Mouse (Mus musculus): ENCODE results near the gene Pla2g5. TPM values are rescaled to one million over a fixed set of nuclear protein-coding genes. Genes with fewer than 3 reads are reported as not detected.

Gene Pla2g5
- polyA plus RNA-seq, 1 experiment from 2014 or later: 2.1 TPM

- Histone ChIP-seq H3K36me3 (no peaks in the 10 kb centered on the region), H3K9me3 (no peaks in the 10 kb centered on the region), H3K4me2 (no peak within 1 kb of the TSS), H3K4me3 (no peak within 1 kb of the TSS), H3K9ac (no peak within 1 kb of the TSS), H3K27ac (replicated peaks) (no peak within 1 kb of the TSS), H3K4me1 (no peaks in the 10 kb centered on the region), H3K27me3 (replicated peaks) (peaks cover 55% of the 10 kb centered on the region)
- WGBS: 70% methylated on average over 6 of the region's 6 CpGs
- no peak for ATAC-seq (ENCODE audit: extremely low read depth, insufficient number of reproducible peaks, low FRiP score, low TSS enrichment)
Observed at GRCm38 (mm10) chr4:138775435-138775834, 87.8 kb downstream of the Pla2g5 start, which contains the start of gene Pla2g2d. TSS of gene Pla2g2d (plus strand) at chr4:138775735.

- no peak overlapping the region for H3K4me2 ChIP-seq
- 64% methylated on average over 5 of the region's 5 CpGs for WGBS
- no peak for ATAC-seq (ENCODE audit: extremely low read depth, insufficient number of reproducible peaks, low FRiP score, low TSS enrichment)
Observed at GRCm38 (mm10) chr4:138772386-138772785, 90.9 kb downstream of the Pla2g5 start.

GRCm38 (mm10) chr4:138771970-138772369 lies 91.3 kb downstream of the Pla2g5 start:
- H3K9ac ChIP-seq: no peak overlapping the region
- ATAC-seq (ENCODE audit: extremely low read depth, insufficient number of reproducible peaks, low FRiP score, low TSS enrichment): no peak
- peaks cover 29% of the 10 kb centered on the region for H3K27me3 ChIP-seq (replicated peaks)
- no peak overlapping the region for H3K27ac ChIP-seq (replicated peaks)
- H3K9me3 ChIP-seq: no peaks in the 10 kb centered on the region
- WGBS: 67% methylated on average over 10 of the region's 10 CpGs
- H3K4me1 ChIP-seq: no peaks in the 10 kb centered on the region
- no peak overlapping the region for H3K4me2 ChIP-seq
- H3K4me3 ChIP-seq: no peak overlapping the region
- H3K36me3 ChIP-seq: no peaks in the 10 kb centered on the region

More at GRCm38 (mm10) chr4:138772386-138772785, 90.9 kb downstream of the Pla2g5 start:
- no peak overlapping the region for H3K27ac ChIP-seq (replicated peaks)
- no peak overlapping the region for H3K4me3 ChIP-seq
- peaks cover 33% of the 10 kb centered on the region for H3K27me3 ChIP-seq (replicated peaks)
- H3K4me1 ChIP-seq: no peaks in the 10 kb centered on the region
- no peaks in the 10 kb centered on the region for H3K36me3 ChIP-seq
- H3K9ac ChIP-seq: no peak overlapping the region
- no peaks in the 10 kb centered on the region for H3K9me3 ChIP-seq

GRCm38 (mm10) chr4:138762266-138762665 lies 101.0 kb downstream of the Pla2g5 start:
- ATAC-seq (ENCODE audit: extremely low read depth, insufficient number of reproducible peaks, low FRiP score, low TSS enrichment): no peak
- Histone ChIP-seq H3K27ac (replicated peaks) (no peak overlapping the region), H3K36me3 (no peaks in the 10 kb centered on the region), H3K9me3 (no peaks in the 10 kb centered on the region), H3K27me3 (replicated peaks) (0 out of 2 replicates have a peak, but pooled peaks cover 4% of the 10 kb centered on the region), H3K4me1 (peaks cover 5% of the 10 kb centered on the region; the same call in 1 of the 2 replicates), H3K4me3 (no peak overlapping the region), H3K4me2 (no peak overlapping the region), H3K9ac (no peak overlapping the region)
- WGBS: 63% methylated on average over 9 of the region's 9 CpGs

- Histone ChIP-seq H3K9ac (no peak within 1 kb of the TSS), H3K27ac (replicated peaks) (no peak within 1 kb of the TSS), H3K4me1 (peaks cover 11% of the 10 kb centered on the region), H3K4me2 (no peak within 1 kb of the TSS), H3K36me3 (no peaks in the 10 kb centered on the region), H3K27me3 (replicated peaks) (no peaks in the 10 kb centered on the region), H3K9me3 (no peaks in the 10 kb centered on the region), H3K4me3 (no peak within 1 kb of the TSS)
- ATAC-seq (ENCODE audit: extremely low read depth, insufficient number of reproducible peaks, low FRiP score, low TSS enrichment): no peak
- 78% methylated on average over 8 of the region's 8 CpGs for WGBS
Observed at GRCm38 (mm10) chr4:138757416-138757815, 105.9 kb downstream of the Pla2g5 start, which contains the start of gene Pla2g2f. TSS of gene Pla2g2f (minus strand) at chr4:138757626.

GRCm38 (mm10) chr4:138755983-138756382 lies 107.3 kb downstream of the Pla2g5 start:
- no peak overlapping the region for H3K4me3 ChIP-seq
- ATAC-seq (ENCODE audit: extremely low read depth, insufficient number of reproducible peaks, low FRiP score, low TSS enrichment): no peak

GRCm38 (mm10) chr4:138755439-138755838 lies 107.8 kb downstream of the Pla2g5 start:
- Histone ChIP-seq H3K27me3 (replicated peaks) (0 out of 2 replicates have a peak, but pooled peaks cover 6% of the 10 kb centered on the region), H3K27ac (replicated peaks) (no peak overlapping the region), H3K4me3 (no peak overlapping the region), H3K9me3 (no peaks in the 10 kb centered on the region), H3K4me2 (no peak overlapping the region), H3K36me3 (no peaks in the 10 kb centered on the region), H3K9ac (no peak overlapping the region), H3K4me1 (peaks cover 11% of the 10 kb centered on the region)
- no peak for ATAC-seq (ENCODE audit: extremely low read depth, insufficient number of reproducible peaks, low FRiP score, low TSS enrichment)
- WGBS: 53% methylated on average over 4 of the region's 4 CpGs

More at GRCm38 (mm10) chr4:138755983-138756382, 107.3 kb downstream of the Pla2g5 start:
- Histone ChIP-seq H3K9ac (no peak overlapping the region), H3K9me3 (no peaks in the 10 kb centered on the region), H3K36me3 (no peaks in the 10 kb centered on the region), H3K4me2 (no peak overlapping the region), H3K27me3 (replicated peaks) (0 out of 2 replicates have a peak, but pooled peaks cover 3% of the 10 kb centered on the region), H3K4me1 (peaks cover 11% of the 10 kb centered on the region), H3K27ac (replicated peaks) (no peak overlapping the region)
- WGBS: 71% methylated on average over 11 of the region's 11 CpGs

GRCm38 (mm10) chr4:138754432-138754831 lies 108.8 kb downstream of the Pla2g5 start:
- Histone ChIP-seq H3K9me3 (no peaks in the 10 kb centered on the region), H3K27me3 (replicated peaks) (0 out of 2 replicates have a peak, but pooled peaks cover 15% of the 10 kb centered on the region), H3K9ac (no peak overlapping the region), H3K4me3 (no peak overlapping the region), H3K27ac (replicated peaks) (no peak overlapping the region), H3K4me1 (peaks cover 11% of the 10 kb centered on the region), H3K36me3 (no peaks in the 10 kb centered on the region), H3K4me2 (no peak overlapping the region)
- whole genome bisulfite sequencing: 36% methylated on average over 9 of the region's 9 CpGs
- ATAC-seq (ENCODE audit: extremely low read depth, insufficient number of reproducible peaks, low FRiP score, low TSS enrichment): no peak

GRCm38 (mm10) chr4:138753608-138754007 lies 109.7 kb downstream of the Pla2g5 start:
- Histone ChIP-seq H3K27me3 (replicated peaks) (peaks cover 22% of the 10 kb centered on the region; the same call in 1 of the 2 replicates), H3K9me3 (no peaks in the 10 kb centered on the region), H3K27ac (replicated peaks) (no peak overlapping the region), H3K36me3 (no peaks in the 10 kb centered on the region), H3K9ac (no peak overlapping the region), H3K4me3 (no peak overlapping the region), H3K4me2 (no peak overlapping the region), H3K4me1 (peaks cover 6% of the 10 kb centered on the region; the same call in 1 of the 2 replicates)
- WGBS: 71% methylated on average over 3 of the region's 3 CpGs
- ATAC-seq (ENCODE audit: extremely low read depth, insufficient number of reproducible peaks, low FRiP score, low TSS enrichment): no peak

GRCm38 (mm10) chr4:138752603-138753002 lies 110.7 kb downstream of the Pla2g5 start:
- no peak for ATAC-seq (ENCODE audit: extremely low read depth, insufficient number of reproducible peaks, low FRiP score, low TSS enrichment)
- Histone ChIP-seq H3K36me3 (no peaks in the 10 kb centered on the region), H3K9ac (no peak overlapping the region), H3K4me3 (no peak overlapping the region), H3K27me3 (replicated peaks) (peaks cover 29% of the 10 kb centered on the region; the same call in 1 of the 2 replicates), H3K9me3 (no peaks in the 10 kb centered on the region), H3K4me1 (peaks cover 6% of the 10 kb centered on the region; the same call in 1 of the 2 replicates), H3K27ac (replicated peaks) (no peak overlapping the region), H3K4me2 (no peak overlapping the region)
- 80% methylated on average over 6 of the region's 6 CpGs for WGBS
